Mouse (Mus musculus) cortical plate, adult 2 months (tissue): ENCODE measurements around the gene Rab5if.

Source experiments
- CTCF ChIP-seq: fragments of 200-500 bp; IDR thresholded peaks from 2 replicates; pipeline ENCODE4 v1.5.1; 2011; ENCODE audit warnings: mild to moderate bottlenecking, control low read depth, low read length; ENCODE audit not compliant: insufficient read depth; ENCODE audit errors: extremely low read depth
- POLR2A ChIP-seq: fragments of 200-500 bp; IDR thresholded peaks from 2 replicates; pipeline ENCODE4 v1.6.1; 2011; ENCODE audit warnings: mild to moderate bottlenecking, low read length, control low read depth; ENCODE audit not compliant: insufficient read depth; ENCODE audit errors: extremely low read depth

GRCm38 (mm10) chr2:156841028-156841840 lies 21.7 kb upstream of the Rab5if start:
- TF ChIP-seq CTCF (no peak), POLR2A (no peak)
